In the genomic region with DNA sequence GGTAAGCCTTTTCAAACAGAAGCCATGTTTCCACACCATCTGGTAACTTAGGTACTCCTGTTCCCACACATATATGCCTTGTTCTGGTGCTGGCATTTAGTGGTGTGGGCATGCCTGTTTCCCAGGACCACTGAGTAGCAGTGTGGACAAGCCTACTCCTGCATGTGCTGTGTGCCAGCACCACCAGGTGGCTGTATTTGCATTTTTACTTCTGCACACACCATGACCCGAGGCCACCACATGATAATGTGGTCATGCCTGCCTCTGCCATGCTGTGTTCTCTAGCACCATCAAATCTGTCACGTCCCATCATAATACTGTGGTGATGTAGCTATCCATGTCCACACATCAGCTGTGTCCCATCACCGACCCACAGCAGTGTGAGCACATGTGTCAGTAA, we compare ENCODE assay signal across 16 mouse cellular contexts. TPM values are rescaled to one million over a fixed set of nuclear protein-coding genes. Genes with fewer than 3 reads are reported as not detected.
DNase-seq lines count a peak whose midpoint lies in the region; ATAC-seq and TF ChIP-seq lines count a peak whose summit lies in the region.
"Had no signal": no experiment of that assay in that cellular context is flagged by ENCODE, and none has a peak within 500 bp of the region (broad histone marks: within the 10 kb centered on the region; RNA-seq: fewer than 3 reads in every experiment).

No protein-coding gene starts in this region.

- 63% methylated on average over 3 of the region's 3 CpGs for WGBS in midbrain, postnatal 0 days
- 74% methylated on average over 3 of the region's 3 CpGs for WGBS in midbrain, embryonic 10.5 days

- H3K4me1 ChIP-seq in midbrain, postnatal 0 days (ENCODE audit: insufficient read depth, low read length), result no peaks in the 10 kb centered on the region
- no peaks in the 10 kb centered on the region for H3K4me1 ChIP-seq in midbrain, embryonic 10.5 days
- H3K4me1 ChIP-seq: embryonic facial prominence, embryonic 13.5 days; forebrain, embryonic 12.5 days; heart, embryonic 10.5 days; hindbrain, embryonic 12.5 days; limb, embryonic 13.5 days had no signal

- 0 out of 2 replicates have a peak, but pooled peaks have one; percentile 36 for ATAC-seq in midbrain, postnatal 0 days (ENCODE audit: low FRiP score)

- no peaks in the 10 kb centered on the region for H3K36me3 ChIP-seq in midbrain, postnatal 0 days (ENCODE audit: insufficient read depth, low read length)
- no peaks in the 10 kb centered on the region for H3K36me3 ChIP-seq in midbrain, embryonic 10.5 days
- H3K36me3 ChIP-seq: embryonic facial prominence, embryonic 13.5 days; forebrain, embryonic 12.5 days; heart, embryonic 10.5 days; hindbrain, embryonic 12.5 days; limb, embryonic 13.5 days had no signal

- no peaks in the 10 kb centered on the region for H3K9me3 ChIP-seq in midbrain, postnatal 0 days (ENCODE audit: low read length)
- H3K9me3 ChIP-seq in midbrain, embryonic 10.5 days (replicated peaks), result no peaks in the 10 kb centered on the region
- H3K9me3 ChIP-seq: embryonic facial prominence, embryonic 13.5 days; forebrain, embryonic 12.5 days; heart, embryonic 10.5 days; hindbrain, embryonic 12.5 days; limb, embryonic 13.5 days had no signal

- no peak overlapping the region for H3K4me3 ChIP-seq in layer of hippocampus, adult 2 months
- no peak overlapping the region for H3K4me3 ChIP-seq in midbrain, postnatal 0 days (ENCODE audit: low read depth, low read length)
- H3K4me3 ChIP-seq in midbrain, embryonic 10.5 days, result no peak overlapping the region
- H3K4me3 ChIP-seq: embryonic facial prominence, embryonic 13.5 days; forebrain, embryonic 12.5 days; gastrocnemius, adult 2 months; heart, embryonic 10.5 days; hindbrain, embryonic 12.5 days; limb, embryonic 13.5 days had no signal

- peak; percentile 27 for DNase-seq in embryo, embryonic 10 days (ENCODE audit: low spot score)
- DNase-seq in embryo, embryonic 10.5 days (ENCODE audit: low spot score), result no peak
- DNase-seq in layer of hippocampus, adult 2 months (ENCODE audit: low spot score in 2 of 2), result no peak
- no peak for DNase-seq in layer of hippocampus, adult 11-12 months (ENCODE audit: low spot score)
- peak; percentile 51 for DNase-seq in midbrain, postnatal 0 days (ENCODE audit: low spot score)
- DNase-seq in midbrain, embryonic 10.5 days (ENCODE audit: low spot score), result no peak
- no peak for DNase-seq in thymus, postnatal 25 days
- DNase-seq in cerebellum, adult 11-12 months, result no peak
- DNase-seq: gastrocnemius, adult 2 months; layer of hippocampus, postnatal 36 days had no signal

- no peaks in the 10 kb centered on the region for H3K27me3 ChIP-seq in midbrain, postnatal 0 days (ENCODE audit: insufficient read depth, low read length)
- H3K27me3 ChIP-seq in midbrain, embryonic 10.5 days (ENCODE audit: low read depth, poor library complexity, severe bottlenecking), result no peaks in the 10 kb centered on the region
- H3K27me3 ChIP-seq: embryonic facial prominence, embryonic 13.5 days; forebrain, embryonic 12.5 days; hindbrain, embryonic 12.5 days; limb, embryonic 13.5 days had no signal

- no peak overlapping the region for H3K27ac ChIP-seq in layer of hippocampus, adult 2 months
- no peak overlapping the region for H3K27ac ChIP-seq in midbrain, postnatal 0 days (ENCODE audit: low read depth, low read length)
- H3K27ac ChIP-seq in midbrain, embryonic 10.5 days (replicated peaks), result no peak overlapping the region
- H3K27ac ChIP-seq: embryonic facial prominence, embryonic 13.5 days; forebrain, embryonic 12.5 days; gastrocnemius, adult 2 months; heart, embryonic 10.5 days; hindbrain, embryonic 12.5 days; limb, embryonic 13.5 days; macrophage had no signal

- no peak overlapping the region for H3K9ac ChIP-seq in midbrain, postnatal 0 days (replicated peaks; ENCODE audit: low read length, poor library complexity, severe bottlenecking)
- H3K9ac ChIP-seq: embryonic facial prominence, embryonic 13.5 days; forebrain, embryonic 12.5 days; hindbrain, embryonic 12.5 days; limb, embryonic 13.5 days had no signal

- TF ChIP-seq CTCF in layer of hippocampus, adult 2 months (conservative IDR thresholded peaks at IDR 0.05), result peak; percentile 62
- TF ChIP-seq CTCF in midbrain, postnatal 0 days (IDR thresholded peaks at IDR 0.05), result peak; percentile 72

- H3K4me2 ChIP-seq in midbrain, postnatal 0 days (ENCODE audit: low read depth, low read length, poor library complexity, severe bottlenecking), result no peak overlapping the region
- H3K4me2 ChIP-seq: embryonic facial prominence, embryonic 13.5 days; forebrain, embryonic 12.5 days; hindbrain, embryonic 12.5 days; limb, embryonic 13.5 days had no signal

RNA-seq across cellular contexts. Expression of a gene that starts 27.7 kb away (rescaled TPM):
- total RNA-seq in layer of hippocampus, adult 2 months (2021), result 100 to 1,000 TPM in 1 of 2 experiments, 10 to 100 TPM in 1; 96.7 to 106 TPM
- 217 and 219 TPM in 2 replicates for total RNA-seq in midbrain, postnatal 0 days (2014; rRNA removed)
- 132 and 133 TPM in 2 replicates for polyA plus RNA-seq in midbrain, postnatal 0 days (2015; fragmentation: Nextera tagmentation; extraction: Ambion mirVana)
- 7.6 and 10.9 TPM in 2 replicates for polyA plus RNA-seq in midbrain, embryonic 10.5 days (2016; fragmentation: Nextera tagmentation; extraction: Ambion mirVana)

Comparison
In these comparisons a context has a peak if more than half of its experiments do, and no peak if none do; other contexts are left out.
1. DNase-seq: peak in embryo, embryonic 10 days (single experiment) and midbrain, postnatal 0 days (single experiment); none in embryo, embryonic 10.5 days (single experiment), layer of hippocampus, adult 2 months (0 of 2), layer of hippocampus, adult 11-12 months (single experiment), midbrain, embryonic 10.5 days (single experiment), thymus, postnatal 25 days (single experiment) and cerebellum, adult 11-12 months (single experiment).